Mouse (Mus musculus) frontal cortex, postnatal 36 days (tissue): ENCODE measurements around the gene Gm42906.

Source experiments
- DNase-seq, 2 experiments: peaks; one replicate each; pipeline ENCODE4 v3.0.0; 2022; ENCODE audit warnings: low spot score in 2 of 2

Gene Gm42906

DNA sequence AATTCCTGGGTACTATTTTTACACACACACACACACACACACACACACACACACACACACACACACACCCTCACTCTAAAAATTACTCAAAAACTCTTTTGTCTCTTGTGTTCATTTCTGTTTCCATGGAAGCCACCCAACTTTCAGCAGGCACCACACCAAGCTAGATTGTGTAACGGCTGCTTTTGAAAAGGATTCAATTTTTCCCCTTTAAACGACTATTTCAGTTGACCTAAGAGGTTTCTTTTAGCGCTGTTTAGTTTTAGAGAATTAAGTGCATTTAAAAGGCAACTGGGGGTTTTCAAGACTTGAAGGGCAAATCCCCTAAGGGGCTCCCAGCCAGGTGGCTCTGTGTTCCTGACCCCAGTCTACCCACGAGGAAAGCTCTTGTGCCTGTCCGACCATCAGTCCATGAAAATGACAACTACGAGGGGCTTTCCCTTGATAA is 317.5 kb downstream of the Gm42906 start:
- DNase-seq, result peak in 1 of 2 experiments; percentile 69

DNA sequence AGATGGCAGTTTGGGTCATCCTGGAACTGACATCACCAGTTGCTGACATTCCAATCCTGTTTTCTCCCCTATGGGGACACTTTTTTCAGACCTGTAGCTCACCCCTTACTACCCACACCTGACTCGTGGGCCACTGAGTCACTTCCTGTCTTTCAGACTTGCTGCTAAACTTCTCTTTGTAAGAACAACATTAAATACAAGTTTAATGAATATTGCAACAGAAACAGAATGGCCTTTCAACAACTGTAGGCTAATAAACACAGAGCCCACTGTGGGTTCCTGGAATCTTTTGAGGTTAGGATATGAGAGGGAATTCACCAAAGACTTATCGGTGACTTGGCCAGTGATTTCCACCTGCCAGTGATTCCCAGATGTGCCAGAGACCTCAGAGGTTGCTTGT is 318.1 kb downstream of the Gm42906 start:
- DNase-seq, result no peak

GRCm38 (mm10) chr5:151108955-151109354 is 319.0 kb downstream of the Gm42906 start:
- DNase-seq, result no peak

GRCm38 (mm10) chr5:151108291-151108897 is 319.6 kb downstream of the Gm42906 start:
- DNase-seq, result no peak

DNA sequence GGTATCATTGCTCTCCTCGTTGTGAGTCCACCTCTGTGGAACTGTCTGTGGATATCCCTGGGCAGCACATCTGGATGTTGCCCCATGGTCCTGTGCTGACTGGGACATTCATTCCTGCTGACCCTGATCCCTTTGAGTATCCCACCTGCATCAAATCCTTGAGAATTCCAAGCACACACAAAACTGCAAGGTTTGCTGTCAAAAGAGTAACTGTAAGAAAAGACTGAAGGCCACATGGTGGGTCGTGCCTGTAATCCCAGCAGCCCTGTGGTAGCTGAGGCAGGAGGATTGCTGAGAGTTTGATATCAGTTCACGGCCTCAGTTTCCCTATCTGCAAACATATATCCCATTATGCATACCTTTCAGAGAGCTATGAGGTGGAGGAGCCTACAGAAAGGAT is 321.1 kb downstream of the Gm42906 start:
- no peak for DNase-seq

GRCm38 (mm10) chr5:151105054-151105971 is 322.6 kb downstream of the Gm42906 start:
- no peak for DNase-seq

- peak in 1 of 2 experiments; percentile 27 for DNase-seq
Observed at GRCm38 (mm10) chr5:151104354-151105053, 323.5 kb downstream of the Gm42906 start.

- DNase-seq, result no peak
Observed at GRCm38 (mm10) chr5:151103284-151103683, 324.7 kb downstream of the Gm42906 start.

DNA sequence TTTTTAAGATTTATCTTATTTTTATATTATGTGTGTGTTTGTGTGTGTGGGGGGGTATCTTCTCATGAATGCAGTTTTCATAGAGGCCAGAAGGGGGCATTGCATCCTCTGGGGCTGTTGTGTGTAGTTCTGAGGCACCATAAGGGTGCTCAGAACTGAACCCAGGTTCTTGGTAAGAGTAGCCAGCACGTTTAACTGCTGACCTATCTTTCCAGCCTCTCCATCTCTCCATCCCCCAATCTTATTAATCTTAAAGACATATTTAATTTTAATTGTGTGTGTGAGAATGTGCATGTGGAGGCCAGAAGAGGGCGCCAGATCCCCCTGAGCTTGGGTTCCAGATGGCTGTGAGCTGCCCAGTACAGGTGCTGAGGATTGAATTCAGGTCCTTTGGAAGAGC is 325.7 kb downstream of the Gm42906 start:
- DNase-seq, result no peak

DNA sequence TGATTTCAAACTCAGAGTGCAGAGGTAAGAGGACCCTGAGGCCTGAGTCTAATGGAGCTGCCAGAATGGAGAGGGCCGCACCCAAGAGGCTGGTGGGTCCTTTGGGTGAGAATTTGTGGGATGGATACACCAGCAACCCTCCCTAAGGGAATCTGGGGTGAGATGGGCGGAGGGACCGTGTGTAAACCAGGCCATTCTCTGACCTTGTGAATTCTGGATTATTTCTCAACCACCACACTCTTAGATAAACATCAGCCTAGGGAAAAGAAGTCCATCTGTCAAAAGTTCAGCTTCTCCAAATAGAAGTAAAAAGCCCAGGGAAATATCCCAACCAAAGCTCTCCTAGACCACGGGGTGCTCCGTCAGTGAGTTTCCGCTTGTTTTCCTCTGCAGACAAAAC is 332.0 kb downstream of the Gm42906 start:
- no peak for DNase-seq

GRCm38 (mm10) chr5:151092886-151093665 is 334.9 kb downstream of the Gm42906 start:
- DNase-seq, result no peak

DNA sequence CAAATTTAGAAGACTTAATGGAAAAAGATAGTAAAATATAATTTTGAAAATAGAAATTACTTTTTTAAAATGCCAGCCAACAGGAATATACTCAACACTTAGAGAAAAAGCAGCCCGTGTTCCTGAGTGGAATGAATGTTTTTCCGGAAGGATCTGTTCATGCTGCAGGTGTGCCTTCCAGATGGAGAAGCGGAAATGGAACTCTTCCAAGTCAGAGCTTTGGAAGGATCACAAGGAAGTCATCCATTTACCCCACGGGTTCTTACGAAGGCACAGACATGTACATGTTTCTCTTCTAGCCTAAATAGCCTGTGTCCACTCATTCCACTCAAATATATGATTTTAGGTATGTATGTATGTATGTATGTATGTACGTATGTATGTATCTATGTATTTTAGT is 337.0 kb downstream of the Gm42906 start:
- DNase-seq, result no peak

- no peak for DNase-seq
Observed at GRCm38 (mm10) chr5:151089201-151089600, 338.8 kb downstream of the Gm42906 start.

GRCm38 (mm10) chr5:151086425-151087202 is 341.3 kb downstream of the Gm42906 start:
- DNase-seq, result no peak

- DNase-seq, result no peak
Observed at GRCm38 (mm10) chr5:151085749-151086148, 342.2 kb downstream of the Gm42906 start.

DNA sequence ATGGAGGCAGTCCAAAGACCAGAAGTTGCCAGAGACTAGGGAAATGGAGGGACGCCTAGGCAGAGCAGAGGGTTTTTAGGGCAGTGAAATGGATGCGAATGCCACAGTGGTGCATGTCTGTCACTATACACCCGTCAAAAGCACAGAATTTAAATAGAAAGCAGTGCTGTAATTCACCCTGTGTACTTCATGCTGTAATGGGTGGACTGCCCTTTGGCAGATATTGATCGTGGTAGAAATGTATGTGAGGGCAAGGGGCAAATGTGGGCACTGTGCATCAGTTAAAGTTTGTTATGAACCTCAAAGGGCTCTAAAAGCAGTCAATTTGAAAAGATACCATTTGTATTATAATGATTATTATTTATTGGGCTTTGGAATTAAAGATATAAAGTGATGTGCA is 347.7 kb downstream of the Gm42906 start:
- DNase-seq, result no peak

DNA sequence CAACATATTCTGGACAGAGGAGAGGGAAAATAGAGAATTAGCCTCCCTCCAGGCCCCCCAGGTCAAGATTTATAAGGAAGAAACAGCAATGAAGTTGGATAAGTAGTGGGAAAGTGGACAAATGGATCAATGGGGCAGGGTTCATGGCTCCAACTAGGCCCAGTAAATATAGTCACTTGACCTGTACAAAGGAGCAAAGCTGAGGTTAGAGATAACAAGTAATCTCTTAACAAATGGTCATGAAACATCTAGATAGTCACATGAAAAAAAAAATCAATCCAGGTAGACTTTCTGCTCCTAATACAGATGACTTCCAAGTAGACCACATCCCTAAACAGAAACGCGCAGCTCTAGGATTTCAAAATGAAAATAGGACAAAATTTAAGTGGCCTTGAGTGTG is 350.0 kb downstream of the Gm42906 start:
- no peak for DNase-seq

DNA sequence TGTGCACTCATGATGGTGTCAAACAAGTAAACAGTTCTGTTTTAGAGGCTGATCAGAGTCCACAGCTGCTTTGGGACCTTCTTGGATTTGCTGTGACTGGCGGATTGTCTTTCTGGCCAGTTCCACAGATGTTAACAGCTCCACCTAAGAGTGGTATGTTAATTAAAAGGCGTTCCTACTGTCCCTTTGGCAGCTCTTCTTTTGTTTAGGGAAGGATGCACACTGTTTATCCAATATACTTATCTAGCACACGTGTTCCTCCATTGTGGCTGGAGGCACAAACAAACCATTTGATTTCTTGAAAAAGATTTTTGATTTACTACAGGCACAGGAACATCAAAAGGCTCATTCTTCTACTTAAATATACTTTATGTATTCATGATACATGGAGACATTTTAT is 351.0 kb downstream of the Gm42906 start:
- DNase-seq, result no peak

GRCm38 (mm10) chr5:151074282-151074681 is 353.7 kb downstream of the Gm42906 start:
- DNase-seq, result no peak

GRCm38 (mm10) chr5:151071430-151071829 is 356.5 kb downstream of the Gm42906 start:
- DNase-seq, result no peak

- no peak for DNase-seq
Observed at GRCm38 (mm10) chr5:151070896-151071295, 357.1 kb downstream of the Gm42906 start.
